Mouse (Mus musculus) spleen, postnatal 10 days (tissue): ENCODE measurements around the gene Larp1b.
"Not testable (repeated sequence)": the region's sequence is repeated elsewhere in the genome, so short reads cannot be mapped to it uniquely, and the experiment has no call there.

Experiments used
- DNase-seq, 2 experiments: peaks; one replicate each; pipeline ENCODE4 v3.0.0; 2021 to 2022; ENCODE audit warnings: low spot score in 2 of 2

The Larp1b gene

GRCm38 (mm10) chr3:40949170-40949902 is at the start of gene Larp1b:
Gene Larp1b (plus strand): TSS chr3:40949828.
- DNase-seq = peak; percentile 100

- not testable (repeated sequence) for DNase-seq
These were observed 47.2 kb upstream of the Larp1b start, which contains the start of gene 1700034I23Rik for GRCm38 (mm10) chr3:40902443-40902842. Gene 1700034I23Rik (minus strand): TSS chr3:40902543.

- no peak for DNase-seq
These were observed 11.4 kb upstream of the Larp1b start for GRCm38 (mm10) chr3:40938189-40938588.

GRCm38 (mm10) chr3:40938592-40938991 is 11.0 kb upstream of the Larp1b start:
- no peak for DNase-seq

- no peak for DNase-seq
These were observed 10.6 kb upstream of the Larp1b start for GRCm38 (mm10) chr3:40939019-40939418.

- peak; percentile 69 to 81 for DNase-seq
These were observed 424 bp downstream of the Larp1b start for GRCm38 (mm10) chr3:40949903-40950600.

- DNase-seq = peak in 1 of 2 experiments; percentile 69
These were observed 1.1 kb downstream of the Larp1b start for GRCm38 (mm10) chr3:40950601-40951201.

- peak; percentile 19 to 28 for DNase-seq
These were observed 1.7 kb downstream of the Larp1b start for GRCm38 (mm10) chr3:40951365-40951764.

GRCm38 (mm10) chr3:40952606-40953005 is 3.0 kb downstream of the Larp1b start:
- no peak for DNase-seq

GRCm38 (mm10) chr3:40954792-40955191 is 5.2 kb downstream of the Larp1b start:
- DNase-seq = no peak

- DNase-seq = no peak
These were observed 9.2 kb downstream of the Larp1b start for GRCm38 (mm10) chr3:40958831-40959230.

GRCm38 (mm10) chr3:40980758-40981157 is 31.1 kb downstream of the Larp1b start:
- no peak for DNase-seq

GRCm38 (mm10) chr3:40987539-40987938 is 37.9 kb downstream of the Larp1b start:
- DNase-seq = no peak

GRCm38 (mm10) chr3:40988722-40989121 is 39.1 kb downstream of the Larp1b start:
- no peak for DNase-seq

GRCm38 (mm10) chr3:40991541-40991940 is 41.9 kb downstream of the Larp1b start:
- no peak for DNase-seq

GRCm38 (mm10) chr3:40995161-40995560 is 45.5 kb downstream of the Larp1b start:
- no peak for DNase-seq

GRCm38 (mm10) chr3:41009315-41009714 is 59.7 kb downstream of the Larp1b start:
- DNase-seq = no peak

- DNase-seq = no peak
These were observed 60.4 kb downstream of the Larp1b start for GRCm38 (mm10) chr3:41009990-41010389.

GRCm38 (mm10) chr3:41010701-41011100 is 61.1 kb downstream of the Larp1b start:
- DNase-seq = no peak

- DNase-seq = no peak
These were observed 62.8 kb downstream of the Larp1b start for GRCm38 (mm10) chr3:41012451-41012850.

- no peak for DNase-seq
These were observed 65.3 kb downstream of the Larp1b start for GRCm38 (mm10) chr3:41014946-41015345.

- DNase-seq = no peak
These were observed 68.5 kb downstream of the Larp1b start for GRCm38 (mm10) chr3:41018022-41018608.
